Mouse (Mus musculus) kidney, adult 2 months (tissue): ENCODE results near the gene Dusp27. TPM values are rescaled to one million over a fixed set of nuclear protein-coding genes. Genes with fewer than 3 reads are reported as not detected.

Source experiments
- DNase-seq: peaks from one replicate; pipeline ENCODE4 v3.0.0; 2021
- H3K27ac ChIP-seq: fragments of 200-500 bp; 2 replicates; pipeline ENCODE4 v1.5.1; 2012; ENCODE audit warnings: low read depth, low read length, control low read depth, inconsistent platforms; ENCODE audit not compliant: insufficient read depth
- H3K27me3 ChIP-seq: fragments of 200-500 bp; replicated peaks from 2 replicates; pipeline ENCODE4 v1.6.1; 2012; ENCODE audit warnings: mild to moderate bottlenecking, moderate library complexity, low read length, inconsistent platforms; ENCODE audit not compliant: control insufficient read depth, insufficient read depth
- H3K36me3 ChIP-seq: fragments of 200-500 bp; 2 replicates; pipeline ENCODE4 v1.6.1; 2012; ENCODE audit warnings: mild to moderate bottlenecking, moderate library complexity, low read length, inconsistent platforms; ENCODE audit not compliant: control insufficient read depth, insufficient read depth
- H3K4me1 ChIP-seq: fragments of 200-500 bp; 2 replicates; pipeline ENCODE4 v1.6.1; 2011; ENCODE audit warnings: low read length; ENCODE audit not compliant: control insufficient read depth, insufficient read depth
- H3K4me3 ChIP-seq: fragments of 200-500 bp; 2 replicates; pipeline ENCODE4 v1.5.1; 2011; ENCODE audit warnings: mild to moderate bottlenecking, low read depth, low read length, control low read depth; ENCODE audit not compliant: insufficient read depth
- CTCF ChIP-seq: fragments of 200-500 bp; conservative IDR thresholded peaks from 2 replicates; pipeline ENCODE4 v1.5.1; 2011; ENCODE audit warnings: low read depth, mild to moderate bottlenecking, control low read depth, low read length, moderate library complexity, mixed read lengths; ENCODE audit not compliant: insufficient read depth, insufficient read length
- POLR2A ChIP-seq: fragments of 200-500 bp; IDR thresholded peaks from one replicate; pipeline ENCODE4 v1.6.1; 2011; ENCODE audit warnings: low read depth, low read length, control low read depth
- WGBS: fragments of 180-500 bp; shearing (Covaris S2); methylation state at CpG from one replicate; pipeline ENCODE4 v1.1.7; 2018; 5-methylcytosine and 5-hydroxymethylcytosine counted together
- polyA plus RNA-seq: library from polyadenylated mRNA; depleted of rRNA; stranded (reverse); fragments of >200 nt; gene quantifications from 2 replicates; pipeline ENCODE4 v1.2.3, GENCODE M21; 2012

Dusp27 gene
- polyA plus RNA-seq, 1 experiment, result 0.30 TPM

DNA sequence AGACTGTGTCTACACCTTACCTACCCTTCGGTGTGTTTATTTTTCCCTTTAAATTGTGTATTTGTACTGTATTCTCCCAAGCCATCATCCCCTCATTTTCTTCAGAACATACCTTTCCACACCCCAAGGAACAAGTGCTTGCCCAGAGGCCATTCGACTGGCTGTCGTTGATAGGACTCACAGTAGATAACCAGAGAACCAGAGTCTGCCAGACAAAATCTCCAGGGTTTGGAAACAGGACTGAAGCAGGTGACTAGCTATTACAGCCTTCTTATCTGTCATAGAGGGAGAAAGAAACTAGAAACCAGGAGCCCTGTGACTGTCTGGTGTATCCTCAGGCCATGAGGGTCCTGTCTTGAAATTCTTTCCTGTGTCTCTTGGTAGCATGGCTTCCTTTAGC lies 22.9 kb downstream of the Dusp27 start:
- Histone ChIP-seq H3K36me3 (no peaks in the 10 kb centered on the region), H3K27me3 (no peaks in the 10 kb centered on the region), H3K4me3 (no peak overlapping the region), H3K4me1 (no peaks in the 10 kb centered on the region), H3K27ac (no peak overlapping the region)
- DNase-seq, result no peak
- TF ChIP-seq CTCF, result no peak
- TF ChIP-seq POLR2A, result no peak
- 92% methylated on average over 3 of the region's 3 CpGs for WGBS

DNA sequence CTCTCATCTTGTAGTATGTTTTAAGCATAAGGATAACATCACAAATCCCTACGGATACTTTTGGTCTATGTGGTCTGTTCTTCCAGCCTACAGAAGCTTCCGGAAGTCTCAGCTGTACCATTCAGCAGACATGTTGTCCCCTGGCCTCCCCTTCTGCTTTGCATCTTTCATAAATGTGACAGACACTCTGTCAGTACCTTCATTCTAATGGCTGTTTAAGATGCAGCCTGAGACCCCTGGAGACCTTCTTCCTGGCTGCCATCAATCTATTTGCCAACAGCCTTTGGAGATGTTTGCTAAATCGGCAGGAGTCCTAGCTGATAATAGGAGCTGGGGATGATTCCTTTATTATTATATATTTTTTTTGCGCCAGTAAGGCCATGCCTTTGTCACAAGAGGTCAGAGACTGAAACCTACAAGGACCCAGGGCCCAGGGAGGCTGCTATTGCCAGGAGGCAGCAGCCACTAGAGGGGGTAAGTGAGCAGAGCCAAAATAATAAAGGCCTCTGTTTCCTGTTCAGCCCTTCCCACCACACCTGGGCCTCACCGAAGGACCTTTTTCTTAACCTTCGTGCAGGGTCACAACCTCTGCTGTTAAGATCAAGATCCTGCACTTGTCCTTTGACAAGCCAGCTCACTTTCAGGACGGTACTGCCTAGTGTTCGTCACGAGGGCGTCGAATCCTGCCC lies 24.7 kb downstream of the Dusp27 start:
- WGBS, result 67% methylated on average over 11 of the region's 11 CpGs

DNA sequence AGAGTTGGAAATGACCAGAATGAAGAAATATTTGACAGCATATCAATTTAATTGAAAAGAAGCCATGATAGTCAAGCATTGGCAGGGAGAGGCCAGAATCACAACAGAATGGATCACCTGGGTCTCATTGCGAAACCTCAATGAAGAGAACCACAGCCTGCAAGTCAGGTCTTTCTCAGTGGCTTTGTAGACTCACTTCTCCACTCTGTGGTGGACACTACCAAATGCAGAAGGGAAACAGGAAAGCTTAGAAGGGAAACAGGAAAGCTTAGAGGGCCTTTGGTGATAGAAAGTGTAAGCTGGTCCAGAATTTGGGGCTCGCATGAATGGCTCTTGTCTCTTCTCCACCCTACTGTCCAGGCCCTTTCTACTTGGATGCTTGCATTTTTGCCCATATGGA lies 29.6 kb downstream of the Dusp27 start:
- Histone ChIP-seq H3K27ac (no peak overlapping the region), H3K4me3 (no peak overlapping the region), H3K4me1 (no peaks in the 10 kb centered on the region), H3K36me3 (no peaks in the 10 kb centered on the region), H3K27me3 (no peaks in the 10 kb centered on the region)
- 93% methylated on average over 2 of the region's 2 CpGs for WGBS
- TF ChIP-seq POLR2A (no peak), CTCF (no peak)
- DNase-seq, result no peak

More for the DNA sequence above, 24.7 kb downstream of the Dusp27 start:
- Histone ChIP-seq H3K4me3 (no peak overlapping the region), H3K27me3 (no peaks in the 10 kb centered on the region), H3K27ac (no peak overlapping the region), H3K36me3 (no peaks in the 10 kb centered on the region), H3K4me1 (no peaks in the 10 kb centered on the region)
- TF ChIP-seq CTCF (peak; percentile 40), POLR2A (no peak)
- peak; percentile 3 for DNase-seq

DNA sequence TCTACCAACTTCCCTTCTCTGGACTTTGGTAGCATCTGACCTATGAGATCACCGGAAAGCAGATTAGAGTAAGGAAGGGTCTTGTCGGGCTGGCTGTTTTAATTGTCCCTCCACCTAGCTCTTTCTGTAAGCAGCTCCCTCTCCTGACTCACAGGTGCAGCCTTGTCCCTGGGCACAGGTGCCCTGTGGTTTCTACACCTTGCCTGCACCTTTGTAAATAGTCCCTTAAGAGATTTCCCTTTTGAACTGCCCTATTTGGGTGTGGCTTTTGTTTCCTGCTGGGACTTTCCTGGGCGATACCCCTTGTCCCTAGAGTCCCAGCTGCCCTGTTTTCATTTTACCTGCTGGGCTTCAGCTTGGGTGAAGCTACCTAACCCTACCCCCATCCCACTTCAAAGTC lies 33.3 kb downstream of the Dusp27 start:
- no peak overlapping the region for H3K4me3 ChIP-seq
- DNase-seq, result no peak
- H3K4me1 ChIP-seq, result no peaks in the 10 kb centered on the region
- no peak overlapping the region for H3K27ac ChIP-seq
- 77% methylated on average over 3 of the region's 3 CpGs for WGBS
- no peaks in the 10 kb centered on the region for H3K27me3 ChIP-seq
- no peak for TF ChIP-seq CTCF
- TF ChIP-seq POLR2A, result no peak
- H3K36me3 ChIP-seq, result no peaks in the 10 kb centered on the region

DNA sequence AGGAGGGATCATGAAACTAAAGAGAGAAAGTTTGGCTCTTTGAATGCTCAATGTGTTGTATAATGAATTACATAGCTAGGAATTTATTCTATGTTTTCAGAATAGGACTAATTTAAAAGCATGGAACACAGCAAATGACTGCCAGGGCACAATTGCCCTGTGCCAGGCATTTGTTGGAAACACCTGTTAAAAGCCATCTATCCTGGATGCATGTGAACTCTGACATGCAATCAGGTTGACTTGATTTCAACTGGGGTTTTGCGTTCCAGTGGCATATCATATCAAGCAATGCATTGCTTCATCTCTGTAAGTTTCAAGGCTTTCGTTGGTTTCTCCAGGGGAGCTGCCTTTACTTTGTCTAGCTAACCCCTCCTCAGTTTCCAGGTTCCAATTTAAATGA lies 37.4 kb downstream of the Dusp27 start:
- DNase-seq, result no peak
- 94% methylated on average over 2 of the region's 2 CpGs for WGBS
- Histone ChIP-seq H3K4me1 (no peaks in the 10 kb centered on the region), H3K27me3 (no peaks in the 10 kb centered on the region), H3K4me3 (no peak overlapping the region), H3K27ac (no peak overlapping the region), H3K36me3 (no peaks in the 10 kb centered on the region)
- TF ChIP-seq POLR2A (no peak), CTCF (no peak)

DNA sequence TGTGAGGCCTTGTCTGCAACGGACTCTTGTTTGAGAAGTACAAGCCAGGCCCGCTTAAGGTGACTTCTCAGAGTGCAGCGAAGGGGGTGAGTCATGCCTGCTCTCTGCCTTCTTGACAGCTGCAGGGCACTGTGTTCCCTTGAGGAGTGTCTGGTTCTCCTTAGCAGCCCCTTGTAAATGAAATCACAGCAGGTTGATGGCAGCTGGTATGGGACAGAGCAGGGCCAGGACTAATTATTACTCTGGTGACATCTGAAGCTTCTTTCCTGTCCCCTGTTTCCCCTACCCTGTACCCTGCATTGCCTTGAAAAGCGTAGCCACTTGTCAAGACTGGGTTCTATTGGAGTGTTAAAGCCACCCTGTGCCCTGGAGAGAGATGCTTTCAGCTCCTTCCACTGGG lies 38.0 kb downstream of the Dusp27 start:
- no peak for DNase-seq
- H3K27ac ChIP-seq, result no peak overlapping the region
- H3K27me3 ChIP-seq, result no peaks in the 10 kb centered on the region
- TF ChIP-seq CTCF (no peak), POLR2A (no peak)
- WGBS, result 66% methylated on average over 4 of the region's 4 CpGs
- H3K36me3 ChIP-seq, result no peaks in the 10 kb centered on the region
- H3K4me3 ChIP-seq, result no peak overlapping the region
- no peaks in the 10 kb centered on the region for H3K4me1 ChIP-seq

- H3K36me3 ChIP-seq, result no peaks in the 10 kb centered on the region
- H3K4me1 ChIP-seq, result no peaks in the 10 kb centered on the region
- 69% methylated on average over 3 of the region's 3 CpGs for WGBS
- H3K4me3 ChIP-seq, result no peak overlapping the region
- no peak for DNase-seq
- H3K27me3 ChIP-seq, result no peaks in the 10 kb centered on the region
- H3K27ac ChIP-seq, result no peak overlapping the region
- TF ChIP-seq CTCF (no peak), POLR2A (no peak)
These were observed 38.4 kb downstream of the Dusp27 start for GRCm38 (mm10) chr1:166089337-166089736.

GRCm38 (mm10) chr1:166088446-166089170 lies 39.1 kb downstream of the Dusp27 start:
- no peak for TF ChIP-seq CTCF
- no peak for TF ChIP-seq POLR2A
- Histone ChIP-seq H3K4me3 (no peak overlapping the region), H3K4me1 (no peaks in the 10 kb centered on the region), H3K36me3 (no peaks in the 10 kb centered on the region), H3K27ac (no peak overlapping the region), H3K27me3 (no peaks in the 10 kb centered on the region)
- 77% methylated on average over 19 of the region's 19 CpGs for WGBS
- DNase-seq, result no peak
